Mouse (Mus musculus) ES-E14 (cell line): Measurements from ENCODE around the gene Tcf25.

ENCODE experiments used
- CHD2 ChIP-seq: IDR thresholded peaks from 2 replicates; pipeline ENCODE4 v1.6.1; 2014; ENCODE audit warnings: mild to moderate bottlenecking, low read depth, low read length, inconsistent platforms
- HCFC1 ChIP-seq: IDR thresholded peaks from 2 replicates; pipeline ENCODE4 v1.6.1; 2012; ENCODE audit warnings: low read length, inconsistent platforms, borderline replicate concordance; ENCODE audit not compliant: insufficient read depth
- MAFK ChIP-seq: IDR thresholded peaks from 2 replicates; pipeline ENCODE4 v1.6.1; 2014; ENCODE audit warnings: mild to moderate bottlenecking, low read depth, low read length, inconsistent platforms; ENCODE audit not compliant: insufficient read depth
- ZNF384 ChIP-seq: IDR thresholded peaks from 2 replicates; pipeline ENCODE4 v1.6.1; 2012; ENCODE audit warnings: low read depth, low read length, inconsistent platforms

- TF ChIP-seq ZNF384: no peak
- TF ChIP-seq MAFK: no peak
- TF ChIP-seq CHD2: no peak
- TF ChIP-seq HCFC1: no peak
Observed at GRCm38 (mm10) chr8:123442351-123442750, 68.8 kb downstream of the Tcf25 start.
